In the genomic region with DNA sequence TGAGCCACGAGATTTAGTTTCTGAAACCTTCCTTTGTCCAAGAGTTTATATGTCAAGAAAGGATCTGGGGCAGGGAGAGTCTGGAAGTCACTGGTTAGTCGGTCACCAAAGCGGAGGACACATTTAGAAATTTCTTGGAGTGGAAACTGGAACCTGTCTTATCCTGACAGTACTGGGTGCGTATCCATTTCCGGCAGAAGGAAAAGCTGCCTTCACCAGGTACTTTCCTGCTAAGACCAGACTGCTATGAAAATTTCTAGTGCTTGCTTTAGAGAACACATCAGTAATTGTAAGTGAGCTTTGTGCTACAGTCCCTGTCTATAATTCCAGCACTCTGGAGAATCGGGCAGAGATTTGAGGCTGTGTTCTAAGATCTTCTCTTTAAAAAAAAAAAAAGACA, we compare ENCODE assay signal across 18 mouse cellular contexts. TPM values are rescaled to one million over a fixed set of nuclear protein-coding genes. Genes with fewer than 3 reads are reported as not detected.
DNase-seq lines count a peak whose midpoint lies in the region; ATAC-seq and TF ChIP-seq lines count a peak whose summit lies in the region.
"Had no signal": no experiment of that assay in that cellular context is flagged by ENCODE, and none has a peak within 500 bp of the region (broad histone marks: within the 10 kb centered on the region; RNA-seq: fewer than 3 reads in every experiment).

No protein-coding gene starts in this region.

- H3K4me2 ChIP-seq in forebrain, postnatal 0 days (ENCODE audit: low read depth): no peak overlapping the region
- no peak overlapping the region for H3K4me2 ChIP-seq in forebrain, embryonic 11.5 days (ENCODE audit: low read depth, low read length, severe bottlenecking)
- no peak overlapping the region; the same call in 1 of the 2 replicates for H3K4me2 ChIP-seq in lung, embryonic 14.5 days

- H3K4me3 ChIP-seq in forebrain, postnatal 0 days (ENCODE audit: low read depth, low read length): no peak overlapping the region
- no peak overlapping the region for H3K4me3 ChIP-seq in forebrain, embryonic 11.5 days (ENCODE audit: low read depth, low read length)
- no peak overlapping the region for H3K4me3 ChIP-seq in lung, embryonic 14.5 days (ENCODE audit: low read depth, low read length)
- H3K4me3 ChIP-seq in ES-Bruce4 (ENCODE audit: low read depth, low read length): peak overlapping the region; percentile 2; the same call in 1 of the 2 replicates
- H3K4me3 ChIP-seq in embryonic facial prominence, embryonic 10.5 days: no peak overlapping the region
- H3K4me3 ChIP-seq: forebrain, embryonic 15.5 days had no signal

- TF ChIP-seq EP300 in ES-Bruce4 (IDR thresholded peaks at IDR 0.05; ENCODE audit: insufficient read depth, low read depth, low read length): no peak

- H3K9me3 ChIP-seq in forebrain, postnatal 0 days (ENCODE audit: low read length): no peaks in the 10 kb centered on the region
- H3K9me3 ChIP-seq in forebrain, embryonic 11.5 days (ENCODE audit: control insufficient read depth, low read length): no peaks in the 10 kb centered on the region
- H3K9me3 ChIP-seq in lung, embryonic 14.5 days (ENCODE audit: low read depth, low read length): no peaks in the 10 kb centered on the region
- no peaks in the 10 kb centered on the region for H3K9me3 ChIP-seq in ES-Bruce4 (replicated peaks; ENCODE audit: control insufficient read depth, insufficient read depth, low read length, poor library complexity, severe bottlenecking)
- H3K9me3 ChIP-seq in embryonic facial prominence, embryonic 10.5 days: no peaks in the 10 kb centered on the region
- H3K9me3 ChIP-seq: embryonic facial prominence, embryonic 15.5 days; forebrain, embryonic 15.5 days had no signal

- intact Hi-C loops in left cerebral cortex, postnatal 4 days (cut with DNase I): no loop called here

- H3K4me1 ChIP-seq in forebrain, postnatal 0 days (ENCODE audit: insufficient read depth): no peaks in the 10 kb centered on the region
- no peaks in the 10 kb centered on the region; the same call in 1 of the 2 replicates for H3K4me1 ChIP-seq in forebrain, embryonic 11.5 days (replicated peaks; ENCODE audit: control insufficient read depth, insufficient read depth, low read length)
- no peaks in the 10 kb centered on the region for H3K4me1 ChIP-seq in lung, embryonic 14.5 days (ENCODE audit: insufficient read depth)
- H3K4me1 ChIP-seq in ES-Bruce4 (ENCODE audit: control insufficient read depth, insufficient read depth, low read length): no peaks in the 10 kb centered on the region
- H3K4me1 ChIP-seq in embryonic facial prominence, embryonic 10.5 days: peaks cover 29% of the 10 kb centered on the region

- TF ChIP-seq CTCF in forebrain, postnatal 0 days (IDR thresholded peaks at IDR 0.05; ENCODE audit: low read depth): no peak
- TF ChIP-seq CTCF in lung, embryonic 14.5 days (IDR thresholded peaks at IDR 0.05; ENCODE audit: low read depth): no peak
- no peak for TF ChIP-seq CTCF in ES-Bruce4 (IDR thresholded peaks at IDR 0.05; ENCODE audit: low read depth, low read length)

- WGBS in forebrain, postnatal 0 days: 46% methylated on average over 6 of the region's 6 CpGs
- 48% methylated on average over 6 of the region's 6 CpGs for WGBS in forebrain, embryonic 11.5 days
- 36% methylated on average over 6 of the region's 6 CpGs for WGBS in lung, embryonic 14.5 days
- WGBS in embryonic facial prominence, embryonic 10.5 days: 45% methylated on average over 6 of the region's 6 CpGs

- H3K27me3 ChIP-seq in forebrain, postnatal 0 days (ENCODE audit: insufficient read depth, low read length): no peaks in the 10 kb centered on the region
- no peaks in the 10 kb centered on the region for H3K27me3 ChIP-seq in forebrain, embryonic 11.5 days (ENCODE audit: control insufficient read depth, insufficient read depth, low read length)
- H3K27me3 ChIP-seq in lung, embryonic 14.5 days (ENCODE audit: insufficient read depth, low read length): no peaks in the 10 kb centered on the region
- no peaks in the 10 kb centered on the region for H3K27me3 ChIP-seq in ES-Bruce4 (ENCODE audit: control insufficient read depth, insufficient read depth, low read length, poor library complexity, severe bottlenecking)
- H3K27me3 ChIP-seq in embryonic facial prominence, embryonic 10.5 days (replicated peaks; ENCODE audit: low read depth, poor library complexity, severe bottlenecking): no peaks in the 10 kb centered on the region
- H3K27me3 ChIP-seq: embryonic facial prominence, embryonic 15.5 days; forebrain, embryonic 15.5 days had no signal

- DNase-seq in forebrain, postnatal 0 days: peak; percentile 25
- no peak for DNase-seq in forebrain, embryonic 11.5 days (ENCODE audit: low spot score)
- peak; percentile 9 for DNase-seq in lung, embryonic 14.5 days
- DNase-seq in lung, postnatal 25 days (ENCODE audit: low spot score): no peak
- no peak for DNase-seq in embryonic facial prominence, embryonic 10.5 days (ENCODE audit: low spot score)
- DNase-seq in spleen, adult 18-20 months: no peak
- DNase-seq in left cerebral cortex, postnatal 4 days: no peak
- DNase-seq: adrenal gland, postnatal 36 days; cerebellum, postnatal 14 days; gastrocnemius, adult 2 months; heart, adult 11 months; kidney, postnatal 10 days; liver; lung, adult 2 months had no signal

- TF ChIP-seq POLR2A in ES-Bruce4 (IDR thresholded peaks at IDR 0.05; ENCODE audit: insufficient read depth, low read length): no peak

- H3K36me3 ChIP-seq in forebrain, postnatal 0 days (ENCODE audit: insufficient read depth): no peaks in the 10 kb centered on the region
- no peaks in the 10 kb centered on the region for H3K36me3 ChIP-seq in forebrain, embryonic 11.5 days (ENCODE audit: control insufficient read depth, insufficient read depth, low read length)
- no peaks in the 10 kb centered on the region for H3K36me3 ChIP-seq in lung, embryonic 14.5 days (ENCODE audit: insufficient read depth)
- no peaks in the 10 kb centered on the region for H3K36me3 ChIP-seq in ES-Bruce4 (ENCODE audit: control insufficient read depth, insufficient read depth, low read length, poor library complexity, severe bottlenecking)
- H3K36me3 ChIP-seq in embryonic facial prominence, embryonic 10.5 days (replicated peaks): no peaks in the 10 kb centered on the region
- H3K36me3 ChIP-seq: embryonic facial prominence, embryonic 15.5 days; forebrain, embryonic 15.5 days had no signal

- peak; percentile 43 for ATAC-seq in forebrain, postnatal 0 days
- no peak for ATAC-seq in forebrain, embryonic 11.5 days (replicated peaks; ENCODE audit: low FRiP score)
- ATAC-seq in lung, embryonic 14.5 days (ENCODE audit: insufficient read depth): no peak

- no peak overlapping the region for H3K9ac ChIP-seq in forebrain, postnatal 0 days
- no peak overlapping the region for H3K9ac ChIP-seq in forebrain, embryonic 11.5 days (ENCODE audit: low read length)
- H3K9ac ChIP-seq in lung, embryonic 14.5 days: no peak overlapping the region
- H3K9ac ChIP-seq in ES-Bruce4 (ENCODE audit: low read depth, poor library complexity, severe bottlenecking): peak overlapping the region; percentile 21
- H3K9ac ChIP-seq: embryonic facial prominence, embryonic 15.5 days; forebrain, embryonic 15.5 days; hindbrain, embryonic 14.5 days had no signal

- no peak overlapping the region for H3K27ac ChIP-seq in forebrain, postnatal 0 days (ENCODE audit: low read depth, low read length)
- H3K27ac ChIP-seq in forebrain, embryonic 11.5 days (ENCODE audit: low read depth, low read length): no peak overlapping the region
- no peak overlapping the region for H3K27ac ChIP-seq in lung, embryonic 14.5 days (ENCODE audit: low read depth)
- peak overlapping the region; percentile 74 for H3K27ac ChIP-seq in ES-Bruce4 (ENCODE audit: insufficient read depth, low read length)
- peak overlapping the region; percentile 54 for H3K27ac ChIP-seq in embryonic facial prominence, embryonic 10.5 days (replicated peaks)
- H3K27ac ChIP-seq: embryonic facial prominence, embryonic 15.5 days; forebrain, embryonic 15.5 days; gastrocnemius, adult 2 months; hindbrain, embryonic 14.5 days had no signal

RNA-seq across cellular contexts. Expression of a gene that starts 49.2 kb away (rescaled TPM):
- 2.8 and 5.2 TPM in 2 replicates for total RNA-seq in forebrain, postnatal 0 days (2014; rRNA removed)
- polyA plus RNA-seq in forebrain, postnatal 0 days (2015; fragmentation: Nextera tagmentation; extraction: Ambion mirVana): 1.6 and 1.7 TPM in 2 replicates
- polyA plus RNA-seq in forebrain, embryonic 11.5 days (2014; fragmentation: Nextera tagmentation; extraction: Ambion mirVana): 10.9 and 11.2 TPM in 2 replicates
- polyA plus RNA-seq in lung, embryonic 14.5 days (2014; fragmentation: Nextera tagmentation; extraction: Ambion mirVana): 12.0 and 12.1 TPM in 2 replicates
- 25.6 and 27.9 TPM in 2 replicates for polyA plus RNA-seq in ES-Bruce4 (2011; ENCODE audit: insufficient read depth, insufficient read length, low read depth, missing spikeins)
- polyA plus RNA-seq in embryonic facial prominence, embryonic 10.5 days (2016; fragmentation: Nextera tagmentation; extraction: Ambion mirVana): 22.4 and 28.2 TPM in 2 replicates
- total RNA-seq in left cerebral cortex, postnatal 4 days (2021): 1 to 10 TPM; 4.4 to 4.6 TPM

Comparison
In these comparisons a context has a peak if more than half of its experiments do, and no peak if none do; other contexts are left out.
1. DNase-seq: peak in forebrain, postnatal 0 days (single experiment) and lung, embryonic 14.5 days (single experiment); none in forebrain, embryonic 11.5 days (single experiment), lung, postnatal 25 days (single experiment), embryonic facial prominence, embryonic 10.5 days (single experiment), spleen, adult 18-20 months (0 of 2) and left cerebral cortex, postnatal 4 days (single experiment).
2. H3K27ac ChIP-seq: peak in ES-Bruce4 (single experiment) and embryonic facial prominence, embryonic 10.5 days (single experiment); none in forebrain, postnatal 0 days (single experiment), forebrain, embryonic 11.5 days (single experiment) and lung, embryonic 14.5 days (single experiment).